Mouse (Mus musculus) olfactory bulb, adult 2 months (tissue): ENCODE measurements around the gene Misp.

Experiments used
- CTCF ChIP-seq: fragments of 200-500 bp; IDR thresholded peaks from 2 replicates; pipeline ENCODE4 v1.5.1; 2012; ENCODE audit warnings: low read depth, mild to moderate bottlenecking, low read length, moderate library complexity; ENCODE audit not compliant: insufficient read depth
- POLR2A ChIP-seq: fragments of 200-500 bp; IDR thresholded peaks from 2 replicates; pipeline ENCODE4 v1.6.1; 2012; ENCODE audit warnings: mild to moderate bottlenecking, low read depth, low read length, moderate library complexity; ENCODE audit not compliant: insufficient read depth

DNA sequence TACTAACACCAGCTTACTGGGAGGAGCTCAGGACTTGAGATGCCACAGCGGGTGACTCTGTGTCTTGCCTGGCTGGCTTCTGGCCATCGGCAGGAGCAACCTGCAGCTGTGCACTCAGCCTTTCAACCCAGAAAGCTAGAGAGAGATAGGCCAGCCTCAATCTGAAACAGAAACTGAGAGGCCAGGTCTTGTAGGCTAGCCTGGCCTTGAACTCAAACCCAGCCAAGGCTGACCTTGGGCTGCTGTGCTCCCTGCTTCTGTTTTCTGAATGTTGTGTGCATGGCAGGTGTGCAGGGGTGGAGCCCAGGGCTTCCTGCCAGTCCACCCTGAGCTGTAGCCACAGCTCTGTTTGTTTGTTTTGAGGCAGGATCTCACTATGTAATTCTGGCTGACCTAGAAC, 47.6 kb upstream of the Misp start:
- TF ChIP-seq CTCF (no peak), POLR2A (no peak)
